Mouse (Mus musculus): ENCODE results near the gene Creb3.

GRCm38 (mm10) chr4:43560243-43560611 lies 1.9 kb upstream of the Creb3 start:
- TF ChIP-seq CTCF (IDR thresholded peaks at IDR 0.05; ENCODE audit: control insufficient read depth, insufficient read depth, insufficient read length): no peak
- TF ChIP-seq MAX (IDR thresholded peaks at IDR 0.05): peak; percentile 30
- no peak for TF ChIP-seq FOSL1 (IDR thresholded peaks at IDR 0.05; ENCODE audit: insufficient read depth, low read length, poor library complexity, severe bottlenecking)
- TF ChIP-seq MYOG (IDR thresholded peaks at IDR 0.05; ENCODE audit: control insufficient read depth, extremely low read depth, insufficient read length): no peak
- TF ChIP-seq USF1 (IDR thresholded peaks at IDR 0.05; ENCODE audit: low read depth): no peak
